Mouse (Mus musculus): Measurements from ENCODE around the gene Ran. TPM values are rescaled to one million over a fixed set of nuclear protein-coding genes. Genes with fewer than 3 reads are reported as not detected.
A peak's percentile ranks its signal among the peaks of the same experiment; 100 is the strongest.

The Ran gene
- total and polyA plus RNA-seq, 3 experiments = 71.2 to 217 (median 191) TPM

DNA sequence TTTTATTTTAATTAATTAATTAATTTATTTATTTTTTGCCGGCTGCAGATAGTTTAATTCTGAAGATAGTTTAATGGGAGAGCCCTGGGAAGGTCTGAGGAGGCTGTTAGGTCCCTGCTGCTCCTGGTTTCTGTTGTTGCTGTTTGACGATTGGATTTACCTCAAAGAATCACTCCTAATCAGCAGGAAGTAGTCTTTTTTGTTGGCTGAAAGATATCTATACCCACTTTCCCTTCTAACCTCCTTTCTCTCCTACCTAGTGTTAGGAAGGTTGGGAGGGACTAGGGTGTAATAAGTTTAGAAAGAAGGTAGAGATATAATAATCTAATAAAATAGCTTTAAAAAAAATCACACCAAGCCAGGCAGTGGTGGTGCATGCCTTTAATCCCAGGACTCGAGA is 4.8 kb upstream of the Ran start:
- DNase-seq = no peak

- peak; percentile 59 for DNase-seq
Observed at GRCm38 (mm10) chr5:129015540-129015939, 4.3 kb upstream of the Ran start.

DNA sequence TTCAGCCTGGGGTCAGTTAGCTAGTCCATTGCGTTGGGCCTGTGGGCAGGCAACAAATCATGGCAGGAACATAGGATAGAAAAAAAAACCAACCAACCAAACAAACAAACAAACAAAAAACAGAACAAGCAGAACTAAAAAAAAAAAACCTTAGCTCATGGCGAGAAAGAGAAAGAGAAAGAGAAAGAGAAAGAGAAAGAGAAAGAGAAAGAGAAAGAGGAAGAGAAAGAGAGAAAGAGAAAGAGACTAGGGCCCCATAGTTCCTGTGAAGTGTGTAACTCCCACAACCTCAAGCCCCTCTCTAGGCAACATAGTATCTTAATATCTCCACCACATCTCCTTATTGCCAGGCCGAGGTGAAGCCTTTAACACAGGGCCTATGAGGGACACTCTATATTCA is 3.5 kb upstream of the Ran start:
- no peak for DNase-seq

DNA sequence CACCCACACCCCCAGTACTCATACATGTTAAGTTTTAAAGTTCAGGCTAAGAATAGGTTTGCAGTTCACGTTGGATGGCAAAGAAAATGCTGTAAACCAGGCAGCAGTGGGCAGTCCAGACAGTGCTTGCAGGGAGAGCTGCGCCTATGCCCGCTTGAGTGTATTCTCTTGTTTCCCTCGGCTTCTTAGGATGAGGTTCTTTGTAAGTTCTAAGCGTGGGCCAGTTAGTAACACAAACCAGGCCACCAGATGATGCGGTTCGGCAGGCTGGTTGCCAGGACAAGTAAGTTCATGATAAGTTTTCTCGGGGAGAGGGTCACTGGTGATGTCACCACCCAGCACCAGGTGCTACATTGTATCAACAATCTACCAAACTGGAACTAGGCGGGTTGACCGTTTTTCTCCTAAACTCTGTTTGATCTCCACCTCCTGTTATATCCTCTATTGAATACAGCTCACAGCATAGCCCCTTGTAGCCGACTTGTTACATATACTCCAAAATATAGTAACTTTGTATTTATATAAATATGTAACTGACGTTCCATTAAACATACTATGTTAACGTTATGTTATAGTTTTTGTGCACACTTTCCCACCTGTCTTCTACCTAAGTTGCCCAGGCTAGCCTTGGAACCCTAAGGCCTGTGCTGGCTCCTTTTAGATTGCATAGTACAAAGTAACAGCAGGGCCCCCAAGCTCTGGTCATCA is 933 bp upstream of the Ran start:
- DNase-seq = no peak

GRCm38 (mm10) chr5:129020300-129020668 is 415 bp downstream of the Ran start:
- DNase-seq = no peak

DNA sequence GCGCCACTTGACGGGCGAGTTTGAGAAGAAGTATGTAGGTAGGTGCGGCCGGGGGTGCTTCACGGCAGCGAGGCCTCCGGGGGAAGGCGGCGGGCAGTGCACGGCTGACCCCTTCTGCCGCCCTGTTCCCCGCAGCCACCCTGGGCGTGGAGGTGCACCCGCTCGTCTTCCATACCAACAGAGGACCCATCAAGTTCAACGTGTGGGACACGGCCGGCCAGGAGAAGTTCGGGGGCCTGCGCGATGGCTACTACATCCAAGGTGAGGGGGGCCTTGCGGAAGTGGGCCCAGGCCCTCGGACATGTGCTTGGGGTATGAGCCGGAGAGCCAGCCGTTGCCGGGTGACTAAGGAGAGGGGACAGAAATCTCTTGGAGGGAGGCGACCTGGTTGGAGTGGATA is 862 bp downstream of the Ran start:
- peak; percentile 48 for DNase-seq

DNA sequence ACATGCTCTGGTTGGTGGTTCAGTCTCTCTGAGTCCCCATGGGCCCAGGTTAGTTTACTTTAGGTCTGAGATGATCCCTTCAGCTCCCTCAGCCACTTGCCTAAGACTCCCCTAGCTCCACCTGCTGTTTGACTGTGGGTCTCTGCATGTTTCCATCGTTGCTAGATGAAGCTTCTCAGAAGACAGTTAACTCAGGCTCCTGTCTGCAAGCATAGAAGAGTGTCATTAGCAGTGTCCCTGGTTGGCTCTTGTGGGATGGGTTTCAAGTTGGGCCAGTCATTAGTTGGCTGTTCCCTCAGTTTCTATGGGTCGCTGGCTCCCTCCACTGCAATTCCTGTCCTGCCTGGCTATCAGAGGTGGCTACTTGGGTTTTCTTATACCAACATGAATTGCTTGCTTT is 5.2 kb downstream of the Ran start:
- DNase-seq = no peak

- no peak for DNase-seq
Observed at GRCm38 (mm10) chr5:129025725-129026124, 5.9 kb downstream of the Ran start.

DNA sequence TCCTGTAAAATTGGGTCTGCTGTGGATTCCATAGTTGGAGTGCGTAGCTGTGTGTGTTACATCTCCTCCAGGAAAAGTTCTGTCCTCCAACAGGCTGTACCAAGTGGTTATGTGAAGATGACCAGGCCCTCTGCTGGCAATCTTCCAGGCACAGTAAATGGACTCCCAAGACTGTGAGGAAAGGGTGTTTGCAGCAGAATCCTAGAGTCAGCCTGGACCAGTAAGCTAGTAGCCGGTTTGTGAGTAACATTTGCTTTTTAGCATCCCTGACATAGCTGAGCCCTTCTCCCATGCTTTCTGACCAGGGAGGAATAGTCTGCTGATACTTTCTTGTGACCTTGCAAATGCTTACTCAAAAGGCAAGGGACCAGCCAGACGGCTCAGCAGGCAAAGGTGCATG is 6.3 kb downstream of the Ran start:
- DNase-seq = no peak

- no peak for DNase-seq
Observed at GRCm38 (mm10) chr5:129026637-129027036, 6.8 kb downstream of the Ran start.

DNA sequence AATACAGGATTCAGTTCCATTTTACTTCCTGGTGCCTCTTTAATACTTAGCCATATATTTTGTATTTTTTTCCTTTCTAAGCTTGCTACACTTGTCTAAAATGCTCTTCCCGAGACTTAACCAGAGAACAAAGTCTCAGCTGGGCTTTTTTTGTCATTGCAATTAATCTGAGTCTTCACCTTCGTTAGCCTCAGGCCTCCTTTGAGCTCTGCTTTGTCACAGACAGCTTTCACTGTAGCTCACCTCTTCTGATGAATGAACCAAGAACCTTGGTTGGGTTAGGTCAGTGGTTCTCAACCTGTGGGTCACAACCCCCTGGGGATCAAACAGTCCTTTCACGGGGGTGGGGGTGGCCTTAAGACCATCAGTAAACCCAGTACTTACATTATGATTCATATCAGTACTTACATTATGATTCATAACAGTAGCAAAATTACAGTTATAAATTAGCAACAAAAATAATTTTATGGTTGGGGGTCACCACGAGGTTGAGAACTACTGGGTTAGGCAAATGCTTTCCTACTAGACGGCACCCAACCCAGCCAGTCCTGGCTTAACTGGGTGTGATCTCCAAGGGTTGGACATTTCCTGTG is 9.4 kb downstream of the Ran start:
- DNase-seq = no peak

- no peak for DNase-seq
Observed at GRCm38 (mm10) chr5:129036678-129037077, 16.8 kb downstream of the Ran start.

DNA sequence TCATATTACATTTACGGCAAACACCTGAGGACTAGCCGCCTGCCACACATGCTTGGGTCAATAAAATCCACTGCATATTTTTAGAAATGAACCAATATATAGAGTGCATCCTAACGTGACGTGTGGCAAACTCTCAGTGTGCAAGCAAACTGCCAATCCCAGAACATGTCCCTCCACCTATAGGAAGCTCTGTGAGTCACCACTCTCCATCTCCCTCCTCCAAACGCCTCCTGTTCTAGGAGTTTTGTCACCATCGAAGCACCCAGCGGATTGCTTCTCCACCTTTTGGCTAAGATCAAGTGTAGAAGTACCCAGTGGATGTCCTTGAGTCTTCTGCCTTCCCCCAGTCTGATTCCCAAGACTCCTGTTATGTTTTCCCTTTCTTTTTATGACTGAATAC is 17.9 kb downstream of the Ran start:
- DNase-seq = no peak

GRCm38 (mm10) chr5:129045641-129046580 is 26.0 kb downstream of the Ran start:
- DNase-seq = no peak

DNA sequence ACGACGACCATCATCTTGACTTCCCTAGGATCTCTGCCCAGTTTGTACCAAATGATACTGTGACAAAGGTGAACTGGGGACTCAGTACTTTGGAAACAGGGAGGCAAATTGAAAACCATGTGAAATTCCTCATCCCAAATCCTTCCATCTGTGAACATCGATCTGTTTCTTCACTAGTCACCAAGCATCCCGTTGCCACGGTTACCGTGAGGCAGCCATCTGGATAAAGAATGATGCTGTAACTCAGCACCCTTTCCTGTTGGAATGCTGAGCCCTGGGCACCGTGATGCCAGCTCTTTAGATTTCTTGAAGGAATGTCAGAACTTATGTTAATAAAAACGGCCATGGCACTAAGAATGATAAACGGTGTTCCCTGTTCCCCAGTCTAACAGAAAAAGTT is 29.5 kb downstream of the Ran start:
- DNase-seq = no peak

- DNase-seq = no peak
Observed at GRCm38 (mm10) chr5:129051910-129052309, 32.0 kb downstream of the Ran start.

DNA sequence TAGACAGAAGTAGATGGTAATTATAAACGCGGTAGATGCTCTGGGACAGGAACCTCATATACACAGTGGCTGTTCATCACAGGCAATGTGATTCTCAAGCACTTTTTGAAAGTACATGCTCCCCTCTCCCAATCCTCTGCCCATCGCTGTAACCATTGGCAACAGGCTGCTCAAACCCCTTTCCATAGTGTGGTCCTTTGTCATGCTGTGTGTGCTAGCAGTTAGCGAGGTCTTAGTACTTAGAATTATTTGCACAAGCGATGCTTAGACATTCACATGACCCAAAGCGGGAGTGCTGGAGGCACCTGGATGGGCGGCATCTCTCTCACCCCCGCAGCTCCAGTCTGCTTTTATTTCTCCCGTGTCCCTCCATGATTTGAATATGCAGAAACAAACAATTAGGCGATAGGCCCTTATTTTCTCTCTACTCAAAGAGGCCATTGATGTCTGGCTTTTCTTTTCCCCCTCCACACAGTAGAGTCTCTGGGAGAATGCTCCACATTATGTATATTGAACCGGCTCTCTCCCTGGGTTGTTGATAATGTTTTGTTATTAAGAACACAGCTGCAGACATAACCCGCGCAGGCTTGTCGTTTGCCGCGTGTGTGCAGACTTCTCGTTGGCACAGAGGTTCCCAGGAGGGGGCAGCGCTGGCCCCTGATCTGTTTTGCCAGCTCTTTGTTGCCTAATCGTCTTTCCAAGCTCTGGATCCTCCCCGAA is 32.9 kb downstream of the Ran start:
- DNase-seq = no peak

DNA sequence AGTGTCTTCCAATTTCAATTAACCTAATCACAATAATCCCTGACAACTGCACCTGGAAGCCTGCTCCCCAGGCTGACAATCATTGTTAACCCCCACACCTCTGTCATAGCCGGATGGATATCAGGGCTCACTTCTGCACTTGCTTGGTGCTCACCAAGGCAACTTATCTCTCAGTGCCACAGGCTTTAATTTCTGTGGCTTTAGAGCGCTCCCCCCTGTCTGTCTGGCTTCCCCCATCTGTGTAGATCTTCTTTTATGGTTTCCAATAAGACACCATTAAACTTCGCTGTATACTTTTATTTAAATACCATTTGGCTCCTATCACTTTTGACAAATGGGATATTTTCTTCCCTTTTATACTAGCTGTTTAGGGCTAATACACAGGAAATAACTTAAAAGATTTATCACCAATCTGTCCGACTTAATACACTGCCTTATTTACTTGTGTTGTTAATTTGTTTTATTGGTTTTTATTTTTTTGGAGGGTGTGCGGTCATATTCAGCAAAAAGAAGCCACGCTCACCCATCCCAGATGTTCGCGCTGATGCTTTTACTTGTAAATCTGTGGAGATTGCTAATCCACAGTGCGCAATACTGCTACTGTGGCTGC is 34.9 kb downstream of the Ran start:
- DNase-seq = no peak

- DNase-seq = no peak
Observed at GRCm38 (mm10) chr5:129059116-129059515, 39.2 kb downstream of the Ran start.

DNA sequence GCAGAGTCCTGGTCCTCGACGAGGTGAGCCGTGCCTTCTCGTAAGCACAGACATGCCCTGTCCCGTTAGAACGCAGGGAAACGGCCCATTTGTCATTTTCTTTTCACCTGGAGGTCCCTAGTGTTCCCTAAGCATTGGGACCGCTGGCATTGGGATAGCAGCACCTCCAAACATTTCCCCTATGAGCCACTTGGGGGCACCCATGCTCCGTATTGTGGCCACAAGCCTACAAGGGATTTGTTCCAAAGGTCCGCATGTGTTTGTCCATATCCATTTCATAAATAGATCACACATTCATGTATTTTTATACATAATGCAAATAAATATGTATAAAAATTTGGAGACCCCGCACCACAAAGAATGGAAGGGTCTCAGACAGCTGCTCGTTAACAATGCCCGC is 41.7 kb downstream of the Ran start:
- peak; percentile 59 for DNase-seq

DNA sequence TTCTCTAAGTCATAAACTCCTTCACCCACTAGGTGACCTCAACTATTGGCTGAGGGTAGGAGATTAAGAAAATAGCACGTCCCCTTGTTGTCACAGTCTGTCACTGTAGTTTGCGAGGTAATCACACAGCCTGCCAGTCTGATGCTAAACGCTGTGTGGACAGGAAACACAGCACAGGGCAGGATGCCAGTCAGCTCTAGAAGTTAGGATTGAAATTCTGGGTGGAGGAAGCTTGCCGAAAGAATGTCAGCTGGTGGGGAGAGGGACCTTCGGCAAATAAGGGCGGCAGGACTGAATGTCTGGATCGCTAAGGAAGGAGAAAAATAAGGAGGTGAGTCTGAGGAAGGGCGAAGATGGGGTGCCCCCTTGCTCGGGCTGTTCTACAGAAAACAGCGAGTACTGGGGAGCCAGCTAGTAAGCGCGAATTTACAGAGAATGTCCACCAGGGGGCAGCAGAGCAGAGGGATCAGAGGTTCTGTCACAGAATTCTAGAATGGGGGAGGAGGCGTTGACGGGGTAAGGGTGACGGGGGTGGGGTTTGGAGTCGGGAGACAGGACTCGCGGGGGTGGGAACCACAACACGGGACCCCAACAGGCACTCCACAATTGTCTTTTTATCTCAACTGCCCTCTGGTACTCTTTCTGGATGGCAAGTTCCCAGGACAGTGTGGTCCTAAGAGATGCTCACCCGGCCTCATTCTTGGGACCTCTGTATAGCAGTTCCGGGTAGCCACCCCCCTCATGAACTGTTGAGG is 43.3 kb downstream of the Ran start:
- DNase-seq = peak; percentile 67

All from adrenal gland, adult 2 months (tissue).